In genomic region chr15:78755966-78756725, GRCm38 (mm10) we compare ENCODE assay signal across 21 mouse cellular contexts. TPM values are rescaled to one million over a fixed set of nuclear protein-coding genes. Genes with fewer than 3 reads are reported as not detected.
DNase-seq lines count a peak whose midpoint lies in the region; ATAC-seq and TF ChIP-seq lines count a peak whose summit lies in the region.
"Had no signal": no experiment of that assay in that cellular context is flagged by ENCODE, and none has a peak within 500 bp of the region (broad histone marks: within the 10 kb centered on the region; RNA-seq: fewer than 3 reads in every experiment).

No protein-coding gene starts in this region.

- no peaks in the 10 kb centered on the region for H3K27me3 ChIP-seq in forebrain, embryonic 11.5 days (ENCODE audit: control insufficient read depth, insufficient read depth, low read length)
- H3K27me3 ChIP-seq in forebrain, postnatal 0 days (ENCODE audit: insufficient read depth, low read length): no peaks in the 10 kb centered on the region
- H3K27me3 ChIP-seq: CH12.LX; embryonic facial prominence, embryonic 13.5 days; neural tube, embryonic 15.5 days had no signal

- DNase-seq in forebrain, embryonic 11.5 days (ENCODE audit: low spot score): no peak
- no peak for DNase-seq in forebrain, postnatal 0 days
- DNase-seq in kidney, adult 18-20 months: peak; percentile 73
- DNase-seq in kidney, postnatal 4 days: no peak
- peak; percentile 39 for DNase-seq in ZHBTc4 (ENCODE audit: low read depth, low spot score)
- DNase-seq in kidney, postnatal 14 days: peak; percentile 47
- no peak for DNase-seq in left cerebral cortex, postnatal 25 days (ENCODE audit: low spot score in 2 of 2)
- DNase-seq: adrenal gland, postnatal 25 days; cerebellum, adult 8-10 months; heart, postnatal 36 days; liver, postnatal 0 days; right cerebral cortex, postnatal 25 days; thymus, postnatal 14 days had no signal

- no peak overlapping the region for H3K4me3 ChIP-seq in forebrain, embryonic 11.5 days (ENCODE audit: low read depth, low read length)
- no peak overlapping the region for H3K4me3 ChIP-seq in forebrain, postnatal 0 days (ENCODE audit: low read depth, low read length)
- H3K4me3 ChIP-seq: embryonic facial prominence, embryonic 13.5 days; heart, embryonic 12.5 days; myocyte; neural tube, embryonic 15.5 days had no signal

- H3K4me2 ChIP-seq in forebrain, embryonic 11.5 days (ENCODE audit: low read depth, low read length, severe bottlenecking): no peak overlapping the region
- H3K4me2 ChIP-seq in forebrain, postnatal 0 days (ENCODE audit: low read depth): no peak overlapping the region
- H3K4me2 ChIP-seq: embryonic facial prominence, embryonic 13.5 days; heart, embryonic 12.5 days; neural tube, embryonic 15.5 days had no signal

- no peak for ATAC-seq in forebrain, embryonic 11.5 days (replicated peaks; ENCODE audit: low FRiP score)
- no peak for ATAC-seq in forebrain, postnatal 0 days
- ATAC-seq: intestine, embryonic 16.5 days; liver, postnatal 0 days had no signal

- TF ChIP-seq CTCF in forebrain, postnatal 0 days (IDR thresholded peaks at IDR 0.05; ENCODE audit: low read depth): no peak

- H3K4me1 ChIP-seq in forebrain, embryonic 11.5 days (replicated peaks; ENCODE audit: control insufficient read depth, insufficient read depth, low read length): no peaks in the 10 kb centered on the region
- no peaks in the 10 kb centered on the region for H3K4me1 ChIP-seq in forebrain, postnatal 0 days (ENCODE audit: insufficient read depth)
- H3K4me1 ChIP-seq: embryonic facial prominence, embryonic 13.5 days; heart, embryonic 12.5 days had no signal

- WGBS in forebrain, embryonic 11.5 days: 86% methylated on average over 12 of the region's 12 CpGs
- WGBS in forebrain, postnatal 0 days: 89% methylated on average over 12 of the region's 12 CpGs

- H3K9ac ChIP-seq in forebrain, embryonic 11.5 days (ENCODE audit: low read length): no peak overlapping the region
- no peak overlapping the region for H3K9ac ChIP-seq in forebrain, postnatal 0 days
- H3K9ac ChIP-seq: embryonic facial prominence, embryonic 13.5 days; heart, embryonic 12.5 days; liver, postnatal 0 days; neural tube, embryonic 15.5 days had no signal

- H3K9me3 ChIP-seq in forebrain, embryonic 11.5 days (ENCODE audit: control insufficient read depth, low read length): no peaks in the 10 kb centered on the region
- no peaks in the 10 kb centered on the region for H3K9me3 ChIP-seq in forebrain, postnatal 0 days (ENCODE audit: low read length)
- H3K9me3 ChIP-seq: embryonic facial prominence, embryonic 13.5 days; heart, embryonic 12.5 days; neural tube, embryonic 15.5 days had no signal

- H3K36me3 ChIP-seq in forebrain, embryonic 11.5 days (ENCODE audit: control insufficient read depth, insufficient read depth, low read length): no peaks in the 10 kb centered on the region; the same call in 1 of the 2 replicates
- H3K36me3 ChIP-seq in forebrain, postnatal 0 days (ENCODE audit: insufficient read depth): no peaks in the 10 kb centered on the region
- H3K36me3 ChIP-seq: embryonic facial prominence, embryonic 13.5 days; heart, embryonic 12.5 days; neural tube, embryonic 15.5 days had no signal

- H3K27ac ChIP-seq in forebrain, embryonic 11.5 days (ENCODE audit: low read depth, low read length): 0 out of 2 replicates have a peak overlapping the region, but pooled peaks have one; percentile 10
- H3K27ac ChIP-seq in forebrain, postnatal 0 days (ENCODE audit: low read depth, low read length): no peak overlapping the region
- H3K27ac ChIP-seq: embryonic facial prominence, embryonic 13.5 days; neural tube, embryonic 15.5 days; stomach, postnatal 0 days had no signal

- intact Hi-C loops in left cerebral cortex, postnatal 25 days (cut with DNase I): no loop called here

RNA-seq across cellular contexts. Expression of gene Mfng, which starts 17.1 kb away (rescaled TPM):
- 108 and 113 TPM in 2 replicates for polyA plus RNA-seq in forebrain, embryonic 11.5 days (2014; fragmentation: Nextera tagmentation; extraction: Ambion mirVana)
- 6.4 and 11.4 TPM in 2 replicates for total RNA-seq in forebrain, postnatal 0 days (2014; rRNA removed)
- 16.0 and 16.8 TPM in 2 replicates for polyA plus RNA-seq in forebrain, postnatal 0 days (2015; fragmentation: Nextera tagmentation; extraction: Ambion mirVana)
- total RNA-seq in left cerebral cortex, postnatal 25 days (2021): 1 to 10 TPM; 6.0 to 6.1 TPM

RNA-seq across cellular contexts. Expression of gene Elfn2, which starts 37.6 kb away (rescaled TPM):
- polyA plus RNA-seq in forebrain, embryonic 11.5 days (2014; fragmentation: Nextera tagmentation; extraction: Ambion mirVana): 0.08 and 0.20 TPM in 2 replicates
- 33.9 and 51.6 TPM in 2 replicates for total RNA-seq in forebrain, postnatal 0 days (2014; rRNA removed)
- 8.1 and 10.1 TPM in 2 replicates for polyA plus RNA-seq in forebrain, postnatal 0 days (2015; fragmentation: Nextera tagmentation; extraction: Ambion mirVana)
- 100 to 1,000 TPM; 137 to 153 TPM for total RNA-seq in left cerebral cortex, postnatal 25 days (2021)
- total RNA-seq: CH12.LX; megakaryocyte-erythroid progenitor cell, adult 5-6 weeks had no signal
- polyA plus RNA-seq: heart, embryonic 12.5 days; liver, postnatal 0 days had no signal

RNA-seq across cellular contexts. Expression of gene Card10, which starts 46.7 kb away (rescaled TPM):
- polyA plus RNA-seq in forebrain, embryonic 11.5 days (2014; fragmentation: Nextera tagmentation; extraction: Ambion mirVana): 2.3 and 2.7 TPM in 2 replicates
- 0.57 and 0.77 TPM in 2 replicates for total RNA-seq in forebrain, postnatal 0 days (2014; rRNA removed)
- polyA plus RNA-seq in forebrain, postnatal 0 days (2015; fragmentation: Nextera tagmentation; extraction: Ambion mirVana): 1.2 and 1.7 TPM in 2 replicates
- total RNA-seq in left cerebral cortex, postnatal 25 days (2021): 1 to 10 TPM; 3.9 to 4.2 TPM
- total RNA-seq: megakaryocyte-erythroid progenitor cell, adult 5-6 weeks had no signal

Comparison
In these comparisons a context has a peak if more than half of its experiments do, and no peak if none do; other contexts are left out.
1. DNase-seq: peak in kidney, adult 18-20 months (single experiment), ZHBTc4 (single experiment) and kidney, postnatal 14 days (single experiment); none in forebrain, embryonic 11.5 days (single experiment), forebrain, postnatal 0 days (single experiment), kidney, postnatal 4 days (0 of 2) and left cerebral cortex, postnatal 25 days (0 of 2).